Mouse (Mus musculus) erythroblast, adult 5-6 weeks (primary cell): ENCODE measurements around the gene Plekhg3. TPM values are rescaled to one million over a fixed set of nuclear protein-coding genes. Genes with fewer than 3 reads are reported as not detected.

Source experiments
- ATAC-seq: replicated peaks from 2 replicates; pipeline ENCODE4 v1.8.0; 2016; ENCODE audit warnings: moderate number of reproducible peaks, mild to moderate bottlenecking, moderate TSS enrichment, inconsistent platforms; ENCODE audit not compliant: poor library complexity, low FRiP score, severe bottlenecking
- total RNA-seq, 2 experiments: library from RNA; stranded (forward) in 1 of 2; stranded (reverse) in 1 of 2; fragments of 150-400 nt in 1 of 2; fragments of 200-764, 138-1000 nt in 1 of 2; gene quantifications; 2 replicates each; pipeline versions ENCODE4 v1.2.3 to v1.2.4; 2015 to 2017; ENCODE audit warnings: low replicate concordance in 2 of 2

The Plekhg3 gene
- total RNA-seq, 2 experiments from 2014 or later: 6.1 to 7.3 TPM

GRCm38 (mm10) chr12:76523654-76524053 lies 7.0 kb upstream of the Plekhg3 start:
- ATAC-seq: no peak

- ATAC-seq: no peak
These were observed 5.8 kb upstream of the Plekhg3 start for GRCm38 (mm10) chr12:76524915-76525314.

GRCm38 (mm10) chr12:76527245-76527881 lies 3.3 kb upstream of the Plekhg3 start:
- ATAC-seq: no peak

- ATAC-seq: no peak
These were observed 1.9 kb upstream of the Plekhg3 start for GRCm38 (mm10) chr12:76528766-76529165.

GRCm38 (mm10) chr12:76531986-76532925 lies 1.6 kb downstream of the Plekhg3 start:
- ATAC-seq: no peak

- ATAC-seq: no peak
These were observed 2.3 kb downstream of the Plekhg3 start for GRCm38 (mm10) chr12:76532926-76533376.

GRCm38 (mm10) chr12:76533377-76534222 lies 2.9 kb downstream of the Plekhg3 start:
- ATAC-seq: no peak

GRCm38 (mm10) chr12:76534233-76534632 lies 3.5 kb downstream of the Plekhg3 start:
- ATAC-seq: no peak

GRCm38 (mm10) chr12:76534641-76535283 lies 4.1 kb downstream of the Plekhg3 start:
- no peak for ATAC-seq

- no peak for ATAC-seq
These were observed 4.8 kb downstream of the Plekhg3 start for GRCm38 (mm10) chr12:76535471-76535900.

GRCm38 (mm10) chr12:76536591-76537153 lies 6.0 kb downstream of the Plekhg3 start:
- no peak for ATAC-seq

- ATAC-seq: no peak
These were observed 6.7 kb downstream of the Plekhg3 start for GRCm38 (mm10) chr12:76537434-76537833.

- no peak for ATAC-seq
These were observed 9.5 kb downstream of the Plekhg3 start for GRCm38 (mm10) chr12:76540169-76540568.

GRCm38 (mm10) chr12:76540701-76541221 lies 10.1 kb downstream of the Plekhg3 start:
- no peak for ATAC-seq

GRCm38 (mm10) chr12:76541475-76541874 lies 10.8 kb downstream of the Plekhg3 start:
- ATAC-seq: no peak

GRCm38 (mm10) chr12:76541879-76542278 lies 11.2 kb downstream of the Plekhg3 start:
- no peak for ATAC-seq

GRCm38 (mm10) chr12:76545786-76546370 lies 15.2 kb downstream of the Plekhg3 start:
- ATAC-seq: no peak

GRCm38 (mm10) chr12:76546383-76547276 lies 15.9 kb downstream of the Plekhg3 start:
- no peak for ATAC-seq
